Mouse (Mus musculus): ENCODE data around the gene Tbc1d22a. TPM values are rescaled to one million over a fixed set of nuclear protein-coding genes. Genes with fewer than 3 reads are reported as not detected.

The Tbc1d22a gene
- polyA plus RNA-seq, 1 experiment: 16.3 TPM

- WGBS: 79% methylated on average over 5 of the region's 5 CpGs
Observed at GRCm38 (mm10) chr15:86309213-86309829, 95.1 kb downstream of the Tbc1d22a start.

GRCm38 (mm10) chr15:86320803-86321510 is 106.7 kb downstream of the Tbc1d22a start:
- 89% methylated on average over 19 of the region's 19 CpGs for WGBS
- TF ChIP-seq POLR2A (IDR thresholded peaks at IDR 0.05; ENCODE audit: borderline replicate concordance, control insufficient read depth, low read depth, low read length) (no peak), CTCF (IDR thresholded peaks at IDR 0.05; ENCODE audit: control insufficient read depth, insufficient read depth, low read length) (no peak)

More at GRCm38 (mm10) chr15:86309213-86309829, 95.1 kb downstream of the Tbc1d22a start:
- Histone ChIP-seq H3K4me3 (replicated peaks; ENCODE audit: control insufficient read depth, low read depth, low read length) (no peak overlapping the region), H3K27ac (ENCODE audit: control insufficient read depth, insufficient read depth, low read depth, low read length, poor library complexity) (no peak overlapping the region), H3K4me1 (ENCODE audit: control insufficient read depth, insufficient read depth, low read length) (no peaks in the 10 kb centered on the region; the same call in 1 of the 2 replicates)
- no peak for TF ChIP-seq CTCF (IDR thresholded peaks at IDR 0.05; ENCODE audit: control insufficient read depth, insufficient read depth, low read length)
- no peak for TF ChIP-seq POLR2A (IDR thresholded peaks at IDR 0.05; ENCODE audit: borderline replicate concordance, control insufficient read depth, low read depth, low read length)

GRCm38 (mm10) chr15:86326341-86326740 is 112.1 kb downstream of the Tbc1d22a start:
- H3K4me3 ChIP-seq (replicated peaks; ENCODE audit: control insufficient read depth, low read depth, low read length): no peak overlapping the region
- TF ChIP-seq POLR2A (IDR thresholded peaks at IDR 0.05; ENCODE audit: borderline replicate concordance, control insufficient read depth, low read depth, low read length): no peak
- TF ChIP-seq CTCF (IDR thresholded peaks at IDR 0.05; ENCODE audit: control insufficient read depth, insufficient read depth, low read length): no peak
- no peaks in the 10 kb centered on the region for H3K4me1 ChIP-seq (ENCODE audit: control insufficient read depth, insufficient read depth, low read length)
- H3K27ac ChIP-seq (ENCODE audit: control insufficient read depth, insufficient read depth, low read depth, low read length, poor library complexity): no peak overlapping the region
- 87% methylated on average over 4 of the region's 4 CpGs for WGBS

More at GRCm38 (mm10) chr15:86320803-86321510, 106.7 kb downstream of the Tbc1d22a start:
- Histone ChIP-seq H3K4me3 (replicated peaks; ENCODE audit: control insufficient read depth, low read depth, low read length) (no peak overlapping the region), H3K27ac (ENCODE audit: control insufficient read depth, insufficient read depth, low read depth, low read length, poor library complexity) (no peak overlapping the region), H3K4me1 (ENCODE audit: control insufficient read depth, insufficient read depth, low read length) (no peaks in the 10 kb centered on the region)

GRCm38 (mm10) chr15:86329911-86330310 is 115.7 kb downstream of the Tbc1d22a start:
- H3K4me3 ChIP-seq (replicated peaks; ENCODE audit: control insufficient read depth, low read depth, low read length): no peak overlapping the region
- no peak overlapping the region for H3K27ac ChIP-seq (ENCODE audit: control insufficient read depth, insufficient read depth, low read depth, low read length, poor library complexity)
- TF ChIP-seq CTCF (IDR thresholded peaks at IDR 0.05; ENCODE audit: control insufficient read depth, insufficient read depth, low read length): no peak
- TF ChIP-seq POLR2A (IDR thresholded peaks at IDR 0.05; ENCODE audit: borderline replicate concordance, control insufficient read depth, low read depth, low read length): no peak
- 84% methylated on average over 7 of the region's 7 CpGs for WGBS
- no peaks in the 10 kb centered on the region for H3K4me1 ChIP-seq (ENCODE audit: control insufficient read depth, insufficient read depth, low read length)

GRCm38 (mm10) chr15:86330454-86330853 is 116.2 kb downstream of the Tbc1d22a start:
- WGBS: 92% methylated on average over 7 of the region's 7 CpGs
- no peak overlapping the region for H3K27ac ChIP-seq (ENCODE audit: control insufficient read depth, insufficient read depth, low read depth, low read length, poor library complexity)
- H3K4me1 ChIP-seq (ENCODE audit: control insufficient read depth, insufficient read depth, low read length): no peaks in the 10 kb centered on the region
- no peak overlapping the region for H3K4me3 ChIP-seq (replicated peaks; ENCODE audit: control insufficient read depth, low read depth, low read length)
- TF ChIP-seq CTCF (IDR thresholded peaks at IDR 0.05; ENCODE audit: control insufficient read depth, insufficient read depth, low read length) (no peak), POLR2A (IDR thresholded peaks at IDR 0.05; ENCODE audit: borderline replicate concordance, control insufficient read depth, low read depth, low read length) (no peak)

GRCm38 (mm10) chr15:86331501-86332245 is 117.4 kb downstream of the Tbc1d22a start:
- TF ChIP-seq POLR2A (IDR thresholded peaks at IDR 0.05; ENCODE audit: borderline replicate concordance, control insufficient read depth, low read depth, low read length): no peak
- TF ChIP-seq CTCF (IDR thresholded peaks at IDR 0.05; ENCODE audit: control insufficient read depth, insufficient read depth, low read length): no peak
- no peak overlapping the region for H3K27ac ChIP-seq (ENCODE audit: control insufficient read depth, insufficient read depth, low read depth, low read length, poor library complexity)
- WGBS: 71% methylated on average over 8 of the region's 8 CpGs
- H3K4me1 ChIP-seq (ENCODE audit: control insufficient read depth, insufficient read depth, low read length): no peaks in the 10 kb centered on the region
- no peak overlapping the region for H3K4me3 ChIP-seq (replicated peaks; ENCODE audit: control insufficient read depth, low read depth, low read length)

- TF ChIP-seq CTCF (IDR thresholded peaks at IDR 0.05; ENCODE audit: control insufficient read depth, insufficient read depth, low read length) (no peak), POLR2A (IDR thresholded peaks at IDR 0.05; ENCODE audit: borderline replicate concordance, control insufficient read depth, low read depth, low read length) (no peak)
- Histone ChIP-seq H3K27ac (ENCODE audit: control insufficient read depth, insufficient read depth, low read depth, low read length, poor library complexity) (no peak overlapping the region), H3K4me1 (ENCODE audit: control insufficient read depth, insufficient read depth, low read length) (no peaks in the 10 kb centered on the region), H3K4me3 (replicated peaks; ENCODE audit: control insufficient read depth, low read depth, low read length) (no peak overlapping the region)
- 83% methylated on average over 4 of the region's 4 CpGs for WGBS
Observed at GRCm38 (mm10) chr15:86333176-86333575, 118.9 kb downstream of the Tbc1d22a start.

- no peak overlapping the region for H3K4me3 ChIP-seq (replicated peaks; ENCODE audit: control insufficient read depth, low read depth, low read length)
- WGBS: 69% methylated on average over 2 of the region's 2 CpGs
- H3K4me1 ChIP-seq (ENCODE audit: control insufficient read depth, insufficient read depth, low read length): no peaks in the 10 kb centered on the region
- no peak for TF ChIP-seq POLR2A (IDR thresholded peaks at IDR 0.05; ENCODE audit: borderline replicate concordance, control insufficient read depth, low read depth, low read length)
- H3K27ac ChIP-seq (ENCODE audit: control insufficient read depth, insufficient read depth, low read depth, low read length, poor library complexity): no peak overlapping the region
Observed at GRCm38 (mm10) chr15:86333606-86334005, 119.3 kb downstream of the Tbc1d22a start.

All from bone marrow, adult 2 months (tissue).